Mouse (Mus musculus) mesoderm, embryonic 11.5 days (tissue): ENCODE data around the gene Stx5a.

Experiments used
- DNase-seq: peaks from one replicate; pipeline ENCODE4 v3.0.0-alpha.2; 2012; ENCODE audit warnings: low read depth, low spot score

Stx5a gene

DNA sequence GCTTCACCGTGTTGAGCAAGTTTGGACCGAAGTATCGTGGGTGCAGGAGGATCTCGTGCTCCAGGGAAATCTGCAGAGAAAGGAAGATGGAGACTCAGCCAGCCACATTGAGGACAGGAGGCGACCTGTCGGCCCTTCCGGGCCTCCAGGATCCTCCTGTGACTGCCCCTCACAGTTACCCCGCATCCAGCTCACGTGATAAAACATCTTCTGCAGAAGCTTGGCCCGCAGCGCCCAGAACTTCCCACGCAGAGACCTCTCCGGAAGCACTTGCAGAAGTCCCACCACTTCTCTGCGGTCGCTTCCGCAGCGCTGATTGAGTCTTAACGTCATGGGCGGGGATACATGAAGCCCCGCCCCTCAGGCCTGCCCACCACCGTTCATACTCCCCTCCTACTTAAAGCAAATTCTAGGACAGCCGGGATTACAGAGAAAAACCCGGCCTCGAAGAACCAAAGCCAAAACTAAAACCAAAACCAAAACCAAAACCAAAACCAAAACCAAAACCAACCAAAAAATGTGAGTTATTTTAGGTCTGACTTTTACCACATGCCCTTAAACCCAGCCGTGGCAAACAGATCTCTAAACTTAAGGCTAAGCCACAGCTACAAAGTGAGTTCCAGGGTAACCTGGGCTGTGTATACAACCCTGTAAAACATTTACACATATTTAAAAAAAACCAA is 57.2 kb downstream of the Stx5a start, which contains the start of gene Polr2g:
Polr2g (minus strand) TSS at position 314 of the 683 bp plus-strand sequence.
- peak; percentile 95 for DNase-seq

DNA sequence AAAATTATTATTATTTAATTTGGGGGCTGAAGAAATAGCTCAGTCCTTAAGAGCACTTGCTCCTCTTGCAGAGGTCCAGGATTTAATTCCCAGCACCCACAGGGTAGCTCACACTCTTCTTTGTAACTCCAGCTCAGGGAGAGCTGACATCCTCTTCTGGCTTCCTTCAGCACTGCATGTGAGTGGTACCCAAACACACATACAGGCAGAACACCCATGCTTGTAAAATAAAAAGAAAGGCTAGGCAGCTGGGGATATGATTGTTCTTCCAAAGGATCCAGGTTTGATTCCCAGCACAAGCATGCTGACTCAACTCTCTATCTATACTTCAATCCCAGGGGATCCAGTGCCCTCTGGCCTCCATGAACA is 57.7 kb downstream of the Stx5a start:
- DNase-seq: no peak

DNA sequence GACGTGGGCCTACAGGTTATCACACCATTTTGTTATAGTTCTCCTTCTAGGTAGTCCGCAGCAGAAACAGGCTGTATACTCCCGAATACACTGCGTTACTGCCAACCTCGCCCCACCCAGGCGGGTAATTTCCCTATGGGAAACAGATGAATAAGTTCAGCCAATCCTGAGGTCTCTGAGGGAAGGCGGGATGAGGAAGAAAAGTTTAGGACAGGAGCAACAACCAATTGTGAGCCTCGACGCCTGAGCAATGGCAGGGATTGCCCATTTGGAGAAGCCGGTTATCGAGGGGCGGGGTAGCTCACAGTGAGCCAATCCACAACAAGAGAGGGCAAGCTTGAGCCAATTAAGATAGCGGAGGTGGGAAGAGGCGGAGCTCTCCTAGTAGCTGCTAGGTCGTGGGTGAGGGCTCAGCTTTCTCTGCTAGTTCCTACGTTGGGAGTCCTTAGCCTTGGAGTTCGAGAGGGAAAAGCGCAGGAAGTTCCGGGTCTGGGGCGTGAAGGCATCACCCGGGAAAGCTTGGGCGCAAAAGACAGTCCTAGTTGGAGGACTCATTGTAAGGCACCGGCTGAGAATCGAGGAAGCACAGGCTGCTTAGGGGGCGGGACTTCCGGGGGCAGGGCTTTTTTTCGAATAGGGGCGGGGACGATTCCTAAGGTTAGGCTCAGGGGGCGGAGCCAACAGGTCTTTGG is 61.1 kb downstream of the Stx5a start, which contains the start of gene Zbtb3:
Zbtb3 (plus strand) TSS at position 426 of the 692 bp plus-strand sequence.
- DNase-seq: peak; percentile 97

DNA sequence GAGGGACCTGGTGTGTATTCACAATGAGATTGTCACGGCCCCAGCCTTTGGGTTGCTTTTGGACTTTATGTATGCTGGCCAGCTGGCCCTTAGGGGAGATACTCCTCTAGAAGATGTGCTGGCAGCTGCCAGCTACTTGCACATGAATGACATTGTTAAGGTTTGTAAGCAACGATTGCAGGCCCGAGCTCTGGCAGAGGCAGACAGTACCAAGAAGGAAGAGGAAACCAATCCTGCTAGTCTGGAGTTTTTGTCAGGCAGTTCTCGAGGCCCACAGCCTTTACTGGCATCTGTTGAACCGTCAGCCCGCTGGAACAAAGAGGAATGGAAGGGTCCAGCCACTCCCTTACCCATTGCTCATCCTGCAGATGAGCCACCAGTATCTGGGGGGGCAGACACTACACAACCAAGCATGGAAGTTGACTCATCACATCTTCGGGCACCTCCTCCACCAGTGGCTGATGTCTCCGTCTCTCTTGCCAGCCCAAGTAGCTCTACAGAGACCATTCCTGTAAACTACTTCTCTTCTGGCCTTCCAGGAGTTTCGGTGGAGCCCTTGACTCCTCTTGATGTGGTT is 62.1 kb downstream of the Stx5a start:
- no peak for DNase-seq

DNA sequence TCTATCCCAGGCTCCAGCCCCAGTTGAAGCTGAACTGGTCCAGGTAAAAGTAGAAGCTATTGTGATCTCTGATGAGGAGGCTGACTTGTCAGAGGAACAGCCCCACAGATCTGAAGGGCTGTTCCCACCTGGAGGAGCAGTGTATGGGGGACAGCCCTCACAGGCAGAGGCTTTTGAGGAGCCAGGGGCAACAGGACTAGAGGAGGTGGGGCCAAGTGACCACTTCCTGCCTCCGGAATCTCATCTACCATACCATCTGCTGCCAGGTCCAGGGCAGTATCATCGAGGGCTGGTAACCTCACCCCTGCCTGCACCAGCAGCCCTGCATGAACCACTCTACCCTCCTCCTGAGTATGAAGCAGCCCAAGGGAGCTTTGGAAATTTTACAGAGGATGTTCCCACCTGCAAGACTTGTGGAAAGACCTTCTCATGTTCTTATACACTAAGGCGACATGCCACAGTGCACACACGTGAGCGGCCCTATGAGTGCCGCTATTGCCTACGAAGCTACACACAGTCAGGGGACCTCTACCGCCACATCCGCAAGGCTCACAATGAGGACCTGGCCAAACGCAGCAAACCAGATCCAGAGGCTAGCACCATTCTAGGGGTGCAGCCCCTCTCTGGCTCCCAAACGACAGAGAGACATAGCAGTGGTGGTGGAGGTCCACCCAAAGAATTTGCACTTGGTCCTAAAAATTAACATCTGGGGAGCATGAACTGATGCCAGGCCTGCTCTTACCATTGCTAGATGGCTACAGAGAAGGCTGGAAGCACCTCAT is 62.9 kb downstream of the Stx5a start:
- DNase-seq: no peak
